Mouse (Mus musculus) thymus, postnatal 14 days (tissue): ENCODE measurements around the gene Eif4ebp2.
"Not testable (repeated sequence)": the region's sequence is repeated elsewhere in the genome, so short reads cannot be mapped to it uniquely, and the experiment has no call there.

Experiments
- DNase-seq: peaks from one replicate; pipeline ENCODE4 v3.0.0; 2021

Eif4ebp2 gene

GRCm38 (mm10) chr10:61465009-61465408, 12.5 kb upstream of the Eif4ebp2 start:
- no peak for DNase-seq

GRCm38 (mm10) chr10:61457182-61457581, 4.7 kb upstream of the Eif4ebp2 start:
- DNase-seq: no peak

DNA sequence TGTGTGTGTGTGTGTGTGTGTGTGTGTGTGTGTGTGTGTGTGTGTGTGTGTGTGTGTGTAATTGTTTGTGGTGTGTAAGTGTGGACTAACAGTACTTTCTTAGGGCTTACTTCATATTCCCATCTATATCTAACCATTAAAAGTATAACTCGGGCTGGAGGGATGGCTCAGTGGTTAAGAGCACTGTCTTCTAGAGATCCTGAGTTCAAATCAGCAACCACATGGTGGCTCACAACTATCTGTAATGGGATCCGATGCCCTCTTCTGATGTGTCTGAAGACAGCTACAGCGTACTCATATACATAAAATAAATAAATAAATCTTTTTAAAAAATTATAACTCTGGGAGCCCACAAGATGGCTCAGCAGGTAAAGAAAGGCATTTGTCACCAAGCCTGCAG, 710 bp upstream of the Eif4ebp2 start:
- DNase-seq: not testable (repeated sequence)

GRCm38 (mm10) chr10:61451931-61452617, 387 bp downstream of the Eif4ebp2 start:
- DNase-seq: peak; percentile 65

DNA sequence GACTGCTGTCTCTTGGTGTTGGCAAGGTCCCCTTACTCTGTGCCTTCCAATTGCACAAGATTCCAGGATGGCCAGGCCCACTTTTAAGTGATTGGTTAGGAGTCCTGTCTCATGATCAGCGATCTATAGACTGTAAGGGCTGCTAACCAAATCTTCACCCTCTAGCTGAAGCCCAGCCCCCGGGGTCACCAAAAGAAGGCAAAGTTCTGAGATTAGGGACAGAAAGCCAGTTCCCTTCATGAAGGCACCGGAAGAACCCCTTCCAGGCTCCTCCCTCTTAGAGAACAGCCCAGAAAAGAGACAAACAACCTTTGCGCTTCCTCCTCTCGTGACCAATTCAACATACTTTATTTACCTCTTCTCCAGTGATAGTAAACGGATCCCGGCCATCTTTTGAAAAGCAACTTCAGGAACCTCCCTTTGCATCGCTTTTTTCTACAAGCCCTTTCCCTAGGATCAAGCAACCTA, 964 bp downstream of the Eif4ebp2 start:
- peak; percentile 58 for DNase-seq

DNA sequence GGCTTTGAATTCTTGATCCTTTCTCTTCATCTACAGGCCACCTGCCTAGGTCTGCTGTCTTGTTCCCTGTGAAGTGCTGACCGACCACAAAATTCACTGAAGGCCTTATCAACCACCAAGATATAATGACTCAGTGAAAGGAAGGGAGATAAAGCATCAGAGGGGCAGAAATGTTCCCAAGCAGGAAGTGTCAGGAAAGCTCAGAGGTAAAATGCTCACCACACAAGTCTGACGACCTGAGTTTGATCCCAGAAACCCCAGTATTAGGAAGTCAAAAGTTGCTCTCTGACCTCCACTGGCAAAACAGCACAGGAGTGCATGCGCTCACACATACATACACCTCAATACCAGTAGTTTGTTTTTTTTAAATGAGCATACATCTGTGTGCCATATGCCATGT, 3.6 kb downstream of the Eif4ebp2 start:
- no peak for DNase-seq

DNA sequence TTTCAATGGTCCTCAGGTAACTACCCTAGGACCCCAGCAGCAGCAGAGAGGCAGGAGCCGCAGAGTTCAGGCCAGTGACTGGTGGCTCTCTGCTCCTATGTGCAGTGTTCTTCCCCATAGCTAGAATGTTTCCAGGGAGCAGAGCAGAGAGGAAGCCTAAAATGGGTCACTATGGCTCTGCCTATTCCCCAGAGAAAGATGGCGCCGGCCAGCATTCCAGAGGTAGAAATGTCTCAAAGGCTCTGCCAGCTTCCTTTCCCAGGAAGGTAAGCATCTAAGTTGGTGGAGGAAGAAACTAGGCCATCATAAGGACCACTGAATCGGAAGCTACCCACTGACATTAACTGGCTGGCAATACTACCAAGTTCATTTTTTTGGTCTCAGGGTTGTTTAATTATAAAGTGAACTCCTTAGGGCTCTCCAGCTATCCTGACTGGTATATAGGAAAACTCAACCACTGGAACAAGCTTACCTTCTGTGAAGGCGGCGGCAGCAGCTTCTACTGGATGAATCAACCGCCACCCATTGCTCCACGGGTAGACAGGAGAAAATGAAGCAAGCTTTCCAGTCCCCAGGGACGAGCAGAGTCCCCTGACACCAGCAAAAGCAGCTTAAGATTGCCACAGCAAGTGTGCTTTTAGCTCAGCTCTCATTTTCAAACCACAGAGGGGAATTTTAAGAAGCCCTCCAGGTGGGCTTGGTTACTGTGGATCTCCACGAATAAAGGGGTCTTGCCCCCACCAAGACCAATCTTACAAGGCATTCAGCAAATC, 4.7 kb downstream of the Eif4ebp2 start:
- no peak for DNase-seq

- DNase-seq: no peak
Measured at GRCm38 (mm10) chr10:61445016-61445415, 7.4 kb downstream of the Eif4ebp2 start.

DNA sequence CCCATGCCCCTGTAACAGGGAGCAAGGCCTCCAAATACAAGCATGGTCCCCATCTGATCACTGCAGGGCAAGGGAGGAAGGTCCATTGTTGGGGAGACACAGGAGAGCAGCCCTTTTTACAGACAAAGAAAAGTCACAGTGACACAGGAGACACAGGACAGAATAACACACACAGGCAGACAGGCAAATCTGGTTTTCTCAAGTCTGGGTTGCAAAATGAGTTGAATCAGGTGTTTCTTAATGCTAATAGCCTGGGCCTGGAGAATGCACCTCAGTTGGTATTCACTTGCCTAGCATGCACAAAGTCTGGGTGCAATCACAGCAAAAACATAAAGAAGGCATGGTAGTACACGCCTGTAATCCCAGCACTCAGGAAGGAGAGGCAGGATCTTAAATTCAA, 8.6 kb downstream of the Eif4ebp2 start:
- DNase-seq: no peak

DNA sequence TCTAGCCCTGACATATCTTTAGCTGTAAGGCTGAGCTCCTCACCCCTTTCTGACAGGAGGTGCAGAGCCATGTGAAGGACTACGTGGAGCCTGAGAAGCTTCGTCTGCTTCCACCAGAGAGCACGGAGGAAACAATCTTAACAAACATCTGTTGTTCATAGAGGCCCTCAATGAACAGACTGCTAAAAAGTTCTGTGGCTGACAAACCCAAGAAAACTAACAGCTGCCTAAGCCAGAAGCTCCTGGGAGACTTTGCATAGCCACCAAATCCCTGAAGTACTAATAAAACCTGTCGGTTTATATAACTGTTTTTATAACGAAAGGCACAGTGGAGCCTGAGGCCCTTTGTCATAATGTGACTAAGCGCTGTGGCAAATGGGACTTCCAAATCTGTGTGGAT, 9.0 kb downstream of the Eif4ebp2 start:
- no peak for DNase-seq

GRCm38 (mm10) chr10:61440202-61440800, 12.2 kb downstream of the Eif4ebp2 start:
- DNase-seq: no peak

DNA sequence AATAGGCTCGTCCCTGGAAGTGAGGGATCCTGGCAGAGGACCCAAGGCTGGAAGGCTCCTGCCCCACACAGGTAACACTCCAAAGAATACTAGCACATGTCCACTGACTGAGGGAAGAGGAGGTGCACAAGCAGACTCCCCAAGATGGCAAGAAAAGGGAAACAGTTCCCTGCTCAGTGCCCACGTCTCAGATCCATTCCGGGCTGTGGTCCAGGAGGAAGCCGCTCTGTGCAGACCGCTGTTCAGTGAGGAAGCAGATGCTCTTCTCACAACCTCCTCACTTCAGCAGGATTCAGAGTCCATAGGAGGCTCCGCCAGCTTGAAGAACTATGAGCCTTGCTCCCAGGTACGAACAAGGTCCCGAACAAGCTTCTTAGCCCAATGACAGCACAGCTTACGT, 21.1 kb downstream of the Eif4ebp2 start:
- DNase-seq: no peak

DNA sequence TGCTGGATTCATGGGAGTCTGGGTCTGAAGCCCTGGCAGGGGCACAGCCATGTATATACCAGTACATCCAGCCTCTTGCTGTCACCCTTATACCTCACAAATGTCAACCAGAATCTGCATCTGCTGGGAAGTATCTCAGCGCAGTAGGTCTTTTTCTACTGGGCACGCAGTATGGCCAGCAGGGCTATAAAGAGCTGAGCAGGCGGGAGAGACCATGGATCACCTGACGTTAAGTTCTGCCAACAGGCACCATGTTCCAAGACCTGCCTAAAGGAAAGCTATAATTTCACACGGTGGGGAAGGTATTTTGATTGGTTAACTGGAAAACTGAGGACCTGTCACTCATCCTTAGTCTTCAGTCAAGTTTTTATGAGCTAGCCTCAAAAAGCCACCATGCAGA, 23.4 kb downstream of the Eif4ebp2 start:
- no peak for DNase-seq

DNA sequence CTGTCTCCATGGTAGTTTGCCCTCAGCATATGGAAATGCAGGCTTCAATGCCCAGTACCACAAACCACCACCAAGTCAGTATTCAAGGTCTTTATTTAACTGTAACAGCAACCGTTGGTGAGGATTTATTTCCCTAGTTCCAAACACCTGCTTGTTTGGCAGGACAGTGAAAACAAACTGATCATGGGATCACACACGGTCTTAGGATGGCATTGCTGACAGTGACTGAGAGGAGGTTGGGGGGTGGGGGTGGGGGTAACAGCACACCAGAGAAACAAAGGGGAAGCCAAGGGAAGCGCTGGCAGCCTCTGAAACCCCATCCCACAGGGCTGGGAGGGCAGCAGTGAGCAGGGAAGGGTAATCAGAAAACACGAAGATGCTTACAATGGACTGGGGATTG, 24.0 kb downstream of the Eif4ebp2 start:
- DNase-seq: no peak

DNA sequence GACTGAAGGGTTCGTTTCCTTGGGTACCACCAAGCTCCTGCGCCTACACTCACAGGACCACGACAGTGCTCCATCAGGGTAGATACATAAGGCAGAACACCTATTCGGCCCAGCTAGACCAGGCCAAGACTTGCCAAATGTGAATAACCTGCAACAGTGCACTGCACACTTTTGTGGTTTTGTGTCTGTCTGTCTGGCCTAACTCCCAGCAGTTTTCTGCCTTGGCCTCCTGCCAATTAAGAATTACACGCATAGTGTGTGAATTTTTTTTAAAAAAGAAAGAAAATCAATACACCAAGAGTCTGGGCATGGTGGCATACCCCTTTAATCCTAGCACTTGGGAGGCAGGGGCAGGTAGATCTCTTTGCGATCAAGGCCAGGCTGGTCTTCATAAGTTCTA, 24.5 kb downstream of the Eif4ebp2 start:
- DNase-seq: no peak

DNA sequence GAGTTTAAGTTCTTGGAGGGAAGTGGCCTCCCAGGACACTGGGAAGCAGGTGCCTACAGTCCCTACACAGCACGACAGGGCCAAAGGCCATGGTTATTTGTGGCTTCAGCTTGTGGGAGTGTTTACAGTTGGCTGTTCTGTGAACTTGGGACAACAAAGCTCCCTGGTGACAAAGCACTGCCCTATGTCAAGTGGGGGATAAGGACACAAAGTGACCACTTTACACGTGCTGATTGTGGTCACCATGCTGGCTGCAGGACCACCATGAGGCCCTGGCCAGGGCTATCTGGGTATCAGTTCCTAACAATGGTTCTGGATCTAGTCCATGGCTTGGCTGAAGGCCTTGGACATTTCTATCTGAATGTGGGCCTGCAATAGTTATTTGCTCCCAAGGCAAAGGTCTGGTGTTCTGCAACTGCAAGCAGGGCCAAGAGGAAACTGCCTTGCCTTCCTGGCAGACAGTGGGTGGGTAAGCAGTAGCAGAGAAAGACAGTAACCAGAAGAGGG, 26.2 kb downstream of the Eif4ebp2 start:
- no peak for DNase-seq

DNA sequence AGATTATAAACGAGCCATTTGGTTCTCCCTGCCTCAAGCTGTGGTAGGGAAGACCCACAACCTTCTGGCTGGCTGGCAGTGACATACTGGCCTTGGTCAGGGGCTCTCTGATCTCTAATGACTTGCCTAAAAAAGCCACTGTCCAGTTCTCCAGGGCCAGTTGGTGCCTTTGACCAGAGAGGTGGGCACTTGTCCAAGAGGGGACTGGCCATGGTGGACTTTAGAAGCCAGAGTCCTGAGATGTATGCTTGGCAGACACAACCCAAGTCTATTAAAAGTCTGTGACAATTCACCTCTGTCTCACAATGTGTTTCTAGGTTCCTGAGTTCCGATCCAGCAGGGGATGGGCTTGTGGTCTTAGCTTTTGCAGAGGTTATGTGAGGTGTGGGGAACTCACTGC, 27.4 kb downstream of the Eif4ebp2 start:
- no peak for DNase-seq

DNA sequence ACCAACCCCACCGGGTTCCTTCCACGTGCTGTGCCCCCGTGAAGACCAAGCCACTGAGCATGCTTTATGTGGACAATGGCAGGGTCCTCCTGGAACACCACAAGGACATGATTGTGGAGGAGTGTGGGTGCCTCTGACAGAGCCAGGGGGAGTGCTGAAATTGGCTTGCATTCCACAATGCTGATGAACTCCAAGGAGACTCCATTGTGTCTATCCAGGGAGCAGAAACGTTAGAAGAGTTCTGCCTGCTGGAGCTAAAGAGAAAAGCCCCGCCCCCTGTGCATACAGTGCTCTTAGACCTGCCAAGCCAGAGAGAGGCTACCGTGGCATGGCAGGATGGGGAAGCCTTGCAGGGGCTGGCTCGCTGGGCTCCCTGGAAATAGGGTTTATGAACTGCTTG, 28.0 kb downstream of the Eif4ebp2 start:
- DNase-seq: no peak

- peak; percentile 59 for DNase-seq
Measured at GRCm38 (mm10) chr10:61423289-61423688, 29.2 kb downstream of the Eif4ebp2 start.

- no peak for DNase-seq
Measured at GRCm38 (mm10) chr10:61422861-61423260, 29.6 kb downstream of the Eif4ebp2 start.

- DNase-seq: no peak
Measured at GRCm38 (mm10) chr10:61420011-61420410, 32.5 kb downstream of the Eif4ebp2 start.

DNA sequence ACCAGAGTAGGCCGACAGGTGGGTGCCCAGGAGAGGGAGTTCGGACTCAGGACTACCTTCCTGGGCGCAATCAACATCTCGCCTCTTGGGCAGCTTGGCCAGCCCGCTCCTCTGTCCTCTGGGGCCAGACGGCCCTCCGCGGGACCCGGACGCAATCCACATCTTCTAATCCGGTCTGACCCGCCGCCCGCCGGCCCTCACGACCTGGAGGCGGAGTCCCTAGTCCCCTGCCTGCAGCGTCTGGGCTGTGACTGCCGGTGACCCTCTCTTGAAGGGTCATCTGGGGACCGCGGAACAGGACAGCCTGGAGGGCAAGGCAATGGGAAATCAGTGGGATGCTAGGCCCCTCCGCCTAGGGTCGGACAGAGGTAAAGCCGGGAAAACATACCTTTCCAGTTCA, 33.3 kb downstream of the Eif4ebp2 start:
- DNase-seq: no peak

DNA sequence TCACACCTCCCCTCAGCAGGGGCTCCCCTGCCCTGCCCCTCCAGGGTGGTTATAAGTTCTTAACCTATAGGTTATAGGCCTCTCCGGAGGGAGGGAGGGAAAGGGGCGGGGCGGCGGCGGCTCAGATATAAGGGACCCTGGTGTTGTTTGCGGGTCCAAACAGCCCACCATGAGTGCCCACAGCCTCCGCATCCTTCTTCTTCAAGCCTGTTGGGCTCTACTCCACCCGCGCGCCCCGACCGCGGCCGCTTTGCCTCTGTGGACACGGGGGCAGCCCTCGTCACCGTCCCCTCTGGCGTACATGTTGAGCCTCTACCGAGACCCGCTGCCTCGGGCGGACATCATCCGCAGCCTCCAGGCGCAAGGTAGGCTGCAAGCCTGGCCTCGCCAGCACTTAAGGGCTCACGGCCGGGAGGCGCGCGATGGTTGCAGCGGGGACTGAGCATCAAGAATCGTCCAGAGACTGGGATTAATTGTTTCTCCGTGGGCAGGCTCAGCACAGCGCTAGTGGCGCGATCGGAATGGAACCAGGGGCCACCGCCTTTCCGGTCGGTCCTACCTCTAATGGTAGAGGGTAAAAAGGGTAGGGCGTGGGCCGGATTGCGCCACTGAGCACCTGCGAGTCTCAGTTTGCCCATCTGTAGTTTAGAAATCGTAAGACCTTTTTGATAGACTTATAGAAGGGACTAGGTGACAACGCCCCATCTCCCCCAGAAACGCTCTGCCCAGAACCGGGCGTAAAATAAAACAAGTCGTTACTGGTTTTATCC, 34.1 kb downstream of the Eif4ebp2 start:
- DNase-seq: no peak
